14 mouse cellular contexts compared by ENCODE assay signal in the genomic region with DNA sequence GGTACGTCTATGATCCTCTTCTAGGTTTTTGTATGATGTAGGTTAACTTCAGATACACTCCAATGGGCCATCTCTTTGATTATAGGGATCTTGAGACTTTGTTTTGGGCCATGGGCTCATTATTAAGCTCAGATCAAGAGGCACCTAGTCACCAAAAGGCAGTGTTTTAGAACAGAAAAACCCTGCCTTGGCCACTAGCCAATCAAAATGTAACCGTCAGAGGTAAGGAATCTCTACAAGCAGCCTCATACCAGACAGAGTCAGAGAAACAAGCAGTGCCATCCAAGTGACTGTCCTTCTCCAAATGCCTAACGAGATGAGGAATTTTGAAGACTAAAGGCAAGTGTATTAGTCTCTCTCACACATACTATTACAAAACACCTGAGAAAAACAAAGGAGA.
"Had no signal": no experiment of that assay in that cellular context is flagged by ENCODE, and none has a peak within 500 bp of the region (broad histone marks: within the 10 kb centered on the region; RNA-seq: fewer than 3 reads in every experiment).

No protein-coding gene starts in this region.

- DNase-seq: lung, adult 2 months; lung, postnatal 14 days; lung, postnatal 36 days; right cerebral cortex, postnatal 14 days; thymus, adult 2 months; thymus, postnatal 25 days; thymus, postnatal 4 days had no signal

- ATAC-seq: lung, postnatal 0 days; midbrain, embryonic 13.5 days; midbrain, embryonic 15.5 days had no signal

- H3K27me3 ChIP-seq: lung, embryonic 15.5 days; megakaryocyte, embryonic 14.5 days; midbrain, embryonic 13.5 days; midbrain, embryonic 15.5 days; neural tube, embryonic 12.5 days; stomach, embryonic 15.5 days had no signal
